Mouse (Mus musculus) kidney, adult 9 months (tissue): ENCODE data around the gene Ube2j1.

Experiments used
- DNase-seq: peaks from one replicate; pipeline ENCODE4 v3.0.0; 2022

Ube2j1 gene

DNA sequence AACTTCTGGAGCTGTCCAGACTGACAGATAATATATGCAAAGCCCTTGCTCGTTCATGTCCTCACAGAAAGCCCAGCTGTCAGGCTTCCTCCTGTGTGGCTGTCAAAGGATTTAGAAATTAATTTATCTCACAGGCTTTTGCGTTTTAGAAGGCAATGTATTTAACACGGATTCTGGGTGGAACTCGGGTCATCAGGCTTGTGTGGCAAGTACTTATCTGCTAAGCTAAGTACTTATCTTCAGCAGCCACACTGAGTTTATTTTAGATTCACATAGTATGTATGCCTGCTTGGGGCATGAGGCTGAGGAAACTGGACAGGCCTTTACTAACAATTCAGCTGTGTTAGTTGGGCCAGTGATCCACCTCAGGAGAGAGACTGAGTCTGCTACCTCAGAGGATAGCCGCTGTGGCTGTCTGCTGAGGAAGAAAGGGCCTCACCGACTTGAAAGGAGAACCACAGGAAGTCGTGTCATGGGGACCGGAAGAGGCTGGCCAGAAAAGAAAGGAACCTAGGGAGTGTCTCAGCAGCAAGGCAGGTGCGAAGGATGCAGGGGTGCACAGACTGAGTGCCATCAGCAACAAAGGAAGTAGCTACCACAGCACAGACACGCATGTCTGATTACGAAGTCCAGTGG is 41.4 kb downstream of the Ube2j1 start:
- DNase-seq = no peak

DNA sequence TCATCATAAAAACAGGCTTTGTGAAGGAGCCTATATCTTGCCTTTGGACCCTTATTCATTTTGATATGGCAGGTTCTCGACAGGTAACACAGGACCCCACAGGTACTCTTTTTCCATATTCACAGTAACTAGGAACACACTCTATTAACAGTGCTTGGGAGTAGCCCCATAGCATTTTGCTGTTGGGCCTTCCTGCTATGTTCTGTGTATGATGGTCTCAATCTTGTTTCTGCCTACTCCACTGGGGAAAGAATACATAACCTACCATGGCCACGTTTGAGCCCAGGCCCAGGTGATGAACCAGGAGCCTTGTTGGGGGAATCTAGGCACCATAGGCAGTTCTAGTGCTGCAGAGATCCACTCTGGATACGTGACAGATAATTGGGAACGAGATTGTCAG is 43.2 kb downstream of the Ube2j1 start:
- no peak for DNase-seq

GRCm38 (mm10) chr4:33074851-33075250 is 43.6 kb downstream of the Ube2j1 start:
- no peak for DNase-seq

- no peak for DNase-seq
Observed at GRCm38 (mm10) chr4:33075776-33076524, 44.7 kb downstream of the Ube2j1 start.

DNA sequence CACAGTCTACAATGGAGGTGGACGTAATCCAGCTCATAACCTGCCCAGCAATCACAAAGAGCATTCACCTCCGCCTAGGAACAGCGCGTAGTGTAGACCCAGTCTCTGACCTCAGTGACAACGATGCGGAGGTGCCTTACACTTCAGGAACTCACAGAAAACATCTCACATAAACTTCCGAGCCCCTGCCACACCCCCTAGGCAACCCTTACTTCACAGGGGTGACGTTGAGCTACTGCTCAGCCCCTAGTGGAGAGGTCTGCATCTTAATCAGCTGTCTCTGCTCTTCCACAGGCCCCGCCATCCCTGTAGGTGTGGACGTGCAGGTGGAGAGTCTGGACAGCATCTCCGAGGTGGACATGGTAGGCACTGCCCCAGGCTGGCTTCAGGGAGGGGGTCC is 45.9 kb downstream of the Ube2j1 start:
- no peak for DNase-seq

GRCm38 (mm10) chr4:33077724-33078123 is 46.5 kb downstream of the Ube2j1 start:
- DNase-seq = no peak

- no peak for DNase-seq
Observed at GRCm38 (mm10) chr4:33078492-33078891, 47.3 kb downstream of the Ube2j1 start.

DNA sequence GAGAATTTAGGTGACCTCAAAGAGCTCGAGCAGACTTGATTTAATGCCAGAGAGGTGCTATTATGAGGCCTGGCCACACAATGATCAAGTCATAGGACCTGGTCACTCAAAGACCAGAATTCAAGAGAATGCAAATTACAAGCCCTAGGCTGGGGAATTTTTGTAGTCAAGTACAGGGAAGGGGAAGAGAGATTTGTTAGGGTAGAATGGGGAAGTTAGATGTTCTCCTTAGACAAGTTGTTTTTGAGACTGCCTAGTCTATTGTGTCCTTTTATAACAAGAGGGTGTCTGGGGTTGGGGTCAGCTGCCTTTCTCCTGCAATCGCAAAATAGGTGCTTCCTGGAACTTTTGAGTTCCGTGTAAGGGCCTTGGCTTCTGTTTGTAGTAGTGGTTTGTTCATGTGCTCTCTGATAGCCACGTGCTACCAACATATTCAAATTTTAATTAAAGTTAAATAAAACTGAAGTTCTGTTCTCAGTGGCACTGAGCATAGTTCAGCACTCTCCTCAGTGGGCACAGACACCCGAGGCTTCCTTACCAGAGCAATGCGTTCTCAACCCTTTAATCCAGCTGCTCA is 68.0 kb downstream of the Ube2j1 start:
- DNase-seq = no peak
